Mouse (Mus musculus) spleen, adult 2 months (tissue): Measurements from ENCODE around the gene Itga9. TPM values are rescaled to one million over a fixed set of nuclear protein-coding genes. Genes with fewer than 3 reads are reported as not detected.

Experiments used
- DNase-seq, 2 experiments: peaks; one replicate each; pipeline versions ENCODE4 v3.0.0 to v3.0.0-alpha.2; 2012 to 2021; ENCODE audit warnings: low spot score in 2 of 2, low read depth in 1 of 2
- H3K27ac ChIP-seq: fragments of 200-500 bp; 2 replicates; pipeline ENCODE4 v1.5.1; 2012; ENCODE audit warnings: low read length, inconsistent platforms; ENCODE audit not compliant: insufficient read depth
- H3K27me3 ChIP-seq: fragments of 200-500 bp; 2 replicates; pipeline ENCODE4 v1.6.1; 2012; ENCODE audit warnings: mild to moderate bottlenecking, moderate library complexity, low read length, inconsistent platforms; ENCODE audit not compliant: control insufficient read depth, insufficient read depth
- H3K36me3 ChIP-seq: fragments of 200-500 bp; 2 replicates; pipeline ENCODE4 v1.6.1; 2012; ENCODE audit warnings: mild to moderate bottlenecking, low read length, inconsistent platforms; ENCODE audit not compliant: control insufficient read depth, insufficient read depth
- H3K4me1 ChIP-seq: fragments of 200-500 bp; 2 replicates; pipeline ENCODE4 v1.6.1; 2011; ENCODE audit warnings: inconsistent platforms; ENCODE audit not compliant: control insufficient read depth, insufficient read depth, insufficient read length
- H3K4me3 ChIP-seq: fragments of 200-500 bp; 2 replicates; pipeline ENCODE4 v1.5.1; 2011; ENCODE audit warnings: mild to moderate bottlenecking, inconsistent platforms; ENCODE audit not compliant: insufficient read depth, insufficient read length; ENCODE audit errors: extremely low read depth
- CTCF ChIP-seq: fragments of 200-500 bp; IDR thresholded peaks from 2 replicates; pipeline ENCODE4 v1.5.1; 2011; ENCODE audit warnings: mild to moderate bottlenecking, inconsistent platforms; ENCODE audit not compliant: insufficient read depth, insufficient read length, insufficient replicate concordance; ENCODE audit errors: extremely low read depth
- POLR2A ChIP-seq: fragments of 200-500 bp; IDR thresholded peaks from 2 replicates; pipeline ENCODE4 v1.6.1; 2011; ENCODE audit warnings: low read depth, low read length, inconsistent platforms
- WGBS: fragments of 180-500 bp; shearing (Covaris S2); methylation state at CpG from one replicate; pipeline ENCODE4 v1.1.7; 2018; 5-methylcytosine and 5-hydroxymethylcytosine counted together
- polyA plus RNA-seq: library from polyadenylated mRNA; depleted of rRNA; stranded (reverse); fragments of >200 nt; gene quantifications from 2 replicates; pipeline ENCODE4 v1.2.3, GENCODE M21; 2012; rRNA removed

Itga9 gene
- polyA plus RNA-seq, 1 experiment, result 11.8 TPM

DNA sequence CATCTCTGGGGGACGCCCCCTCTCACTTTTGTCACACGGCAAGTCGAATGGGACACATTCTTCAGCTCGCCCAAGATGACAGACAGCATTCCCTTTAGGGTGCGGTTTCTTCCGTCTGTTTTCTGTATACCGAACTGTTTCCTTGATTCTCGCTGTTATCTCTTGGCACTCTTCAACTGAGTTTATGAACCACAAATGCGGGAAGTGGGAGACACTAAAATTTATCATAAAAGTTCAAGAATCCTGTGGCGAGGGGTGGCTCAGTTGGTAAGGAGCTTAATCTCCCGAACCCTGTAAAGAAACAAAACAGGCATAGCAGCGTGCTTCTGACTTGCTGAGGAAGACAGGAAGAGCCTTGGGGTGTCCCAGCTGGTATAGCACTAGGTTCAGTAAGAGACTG, 337.9 kb downstream of the Itga9 start:
- no peak for DNase-seq
- Histone ChIP-seq H3K27me3 (no peaks in the 10 kb centered on the region), H3K4me1 (no peaks in the 10 kb centered on the region), H3K27ac (no peak overlapping the region), H3K4me3 (no peak overlapping the region), H3K36me3 (no peaks in the 10 kb centered on the region)
- WGBS, result 85% methylated on average over 12 of the region's 12 CpGs
- TF ChIP-seq CTCF, result no peak
- TF ChIP-seq POLR2A, result no peak

DNA sequence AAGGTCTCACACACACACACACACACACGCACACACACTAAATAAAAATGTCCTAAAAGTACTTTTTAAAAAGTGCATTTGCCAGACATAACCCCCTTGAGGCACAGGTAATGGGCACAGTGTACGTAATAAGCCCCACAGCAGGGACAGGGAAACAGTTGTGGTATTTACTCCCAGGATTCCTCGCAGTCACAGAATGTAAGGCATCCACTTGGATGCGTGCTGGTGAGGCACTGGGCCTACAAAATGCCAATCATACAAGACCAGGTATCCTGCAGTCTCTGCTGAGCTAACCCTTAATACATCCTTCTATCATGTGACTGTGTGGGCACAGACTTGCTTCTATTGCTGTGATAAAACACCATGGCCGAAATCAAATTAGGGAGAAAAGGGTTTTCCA, 342.0 kb downstream of the Itga9 start:
- no peak overlapping the region for H3K27ac ChIP-seq

DNA sequence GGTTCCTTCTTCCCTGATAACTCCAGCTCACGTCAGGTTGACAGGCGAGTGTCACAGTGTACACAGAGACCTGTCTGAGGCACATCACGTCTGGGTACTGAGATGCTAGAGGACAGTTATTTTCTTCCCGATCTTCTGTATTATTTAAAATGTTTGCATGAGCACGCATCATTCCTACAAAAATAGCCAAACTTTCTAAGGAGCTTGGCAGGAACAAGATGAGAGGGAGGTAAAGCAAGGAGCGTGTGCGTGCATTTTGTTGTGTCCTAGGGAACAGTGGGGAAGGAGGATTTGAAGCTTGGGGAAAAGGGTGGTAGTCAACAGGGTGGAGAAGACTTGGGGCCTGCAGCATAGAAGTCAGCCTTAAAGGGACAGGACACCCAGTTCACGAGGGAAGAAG, 342.6 kb downstream of the Itga9 start:
- H3K27me3 ChIP-seq, result no peaks in the 10 kb centered on the region
- H3K4me3 ChIP-seq, result no peak overlapping the region
- no peaks in the 10 kb centered on the region for H3K36me3 ChIP-seq
- TF ChIP-seq CTCF (no peak), POLR2A (no peak)
- no peak for DNase-seq
- no peaks in the 10 kb centered on the region for H3K4me1 ChIP-seq
- 88% methylated on average over 8 of the region's 8 CpGs for WGBS
- H3K27ac ChIP-seq, result no peak overlapping the region

More for the DNA sequence above, 342.0 kb downstream of the Itga9 start:
- DNase-seq, result no peak
- no peak for TF ChIP-seq CTCF
- no peak for TF ChIP-seq POLR2A
- WGBS, result 92% methylated on average over 5 of the region's 5 CpGs
- H3K36me3 ChIP-seq, result no peaks in the 10 kb centered on the region
- no peak overlapping the region for H3K4me3 ChIP-seq
- no peaks in the 10 kb centered on the region for H3K27me3 ChIP-seq
- H3K4me1 ChIP-seq, result no peaks in the 10 kb centered on the region

DNA sequence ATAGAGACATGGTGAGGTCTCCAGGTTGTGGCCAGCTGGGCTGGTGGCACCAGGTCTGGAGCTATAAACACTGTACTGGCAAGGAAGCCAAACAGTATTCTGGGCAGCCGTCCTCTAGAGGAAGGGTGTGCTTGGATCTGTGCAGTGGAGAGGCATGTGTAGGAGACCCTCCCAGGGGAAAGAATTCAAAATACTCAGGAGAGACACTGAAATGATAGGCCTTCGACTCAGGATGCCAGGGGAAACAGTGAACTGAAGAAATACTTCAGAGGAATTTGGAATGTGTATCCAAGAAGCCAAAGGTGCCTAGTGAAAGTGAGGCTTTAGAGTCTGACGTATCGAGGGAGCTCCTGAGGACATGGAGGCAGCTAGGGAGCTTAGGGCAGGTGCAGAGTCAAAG, 343.2 kb downstream of the Itga9 start:
- TF ChIP-seq POLR2A (no peak), CTCF (no peak)
- Histone ChIP-seq H3K4me3 (no peak overlapping the region), H3K27ac (no peak overlapping the region), H3K36me3 (no peaks in the 10 kb centered on the region), H3K27me3 (no peaks in the 10 kb centered on the region), H3K4me1 (no peaks in the 10 kb centered on the region)
- DNase-seq, result no peak
- WGBS, result 88% methylated on average over 4 of the region's 4 CpGs

DNA sequence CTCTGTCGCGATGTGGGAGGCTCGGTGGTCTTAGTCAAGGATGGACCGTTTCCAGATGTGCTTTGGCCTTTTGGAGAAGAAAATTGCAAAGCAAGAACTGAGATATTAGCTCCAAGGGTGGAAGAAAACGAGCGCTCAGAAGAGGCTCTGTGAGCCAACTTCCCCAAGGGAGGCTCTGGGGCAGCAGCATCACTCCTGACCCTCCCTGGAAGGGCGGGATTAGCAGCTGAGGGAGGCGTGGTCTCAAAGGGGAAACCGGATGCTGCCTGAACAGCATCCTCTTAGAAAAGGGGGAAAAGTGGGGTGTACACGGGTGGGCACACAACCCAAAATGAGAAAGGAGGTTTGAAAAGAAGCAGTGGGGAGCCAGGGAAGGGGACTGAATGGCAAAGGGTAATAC, 343.6 kb downstream of the Itga9 start:
- H3K4me1 ChIP-seq, result no peaks in the 10 kb centered on the region
- TF ChIP-seq POLR2A (no peak), CTCF (no peak)
- H3K27me3 ChIP-seq, result no peaks in the 10 kb centered on the region
- 72% methylated on average over 10 of the region's 10 CpGs for WGBS
- H3K27ac ChIP-seq, result no peak overlapping the region
- H3K4me3 ChIP-seq, result no peak overlapping the region
- no peak for DNase-seq
- H3K36me3 ChIP-seq, result no peaks in the 10 kb centered on the region

Other genes starting within 250 kb of the Itga9 start
- 6.0 and 10.3 TPM in 2 replicates for gene Eomes, start 128.5 kb upstream of the Itga9 start, polyA plus RNA-seq
- gene Golga4, start 100.4 kb upstream of the Itga9 start, polyA plus RNA-seq, result 5.1 and 7.2 TPM in 2 replicates